Mouse (Mus musculus) limb, embryonic 15.5 days (tissue): ENCODE measurements around the gene Mdm2. TPM values are rescaled to one million over a fixed set of nuclear protein-coding genes. Genes with fewer than 3 reads are reported as not detected.
"Not testable (repeated sequence)": the region's sequence is repeated elsewhere in the genome, so short reads cannot be mapped to it uniquely, and the experiment has no call there.

Source experiments
- ATAC-seq: fragments of 200-750 bp; cut with Nextera tagmentation; 2 replicates; pipeline ENCODE4 v1.8.0; 2017; ENCODE audit warnings: low read depth, moderate TSS enrichment; ENCODE audit not compliant: insufficient number of reproducible peaks, low FRiP score, low TSS enrichment
- H3K27ac ChIP-seq: fragments of 300-500 bp; sonication (generic); 2 replicates; pipeline ENCODE4 v1.5.1; 2015; ENCODE audit warnings: moderate library complexity, mild to moderate bottlenecking, inconsistent platforms
- H3K27me3 ChIP-seq: fragments of 300-500 bp; sonication (generic); 2 replicates; pipeline ENCODE4 v1.6.1; 2015; ENCODE audit warnings: inconsistent platforms
- H3K36me3 ChIP-seq: fragments of 300-500 bp; sonication (generic); 2 replicates; pipeline ENCODE4 v1.6.1; 2015; ENCODE audit warnings: inconsistent platforms
- H3K4me1 ChIP-seq: fragments of 300-500 bp; sonication (generic); 2 replicates; pipeline ENCODE4 v1.6.1; 2015; ENCODE audit warnings: inconsistent platforms
- H3K4me2 ChIP-seq: fragments of 300-500 bp; sonication (generic); 2 replicates; pipeline ENCODE4 v1.6.1; 2015; ENCODE audit warnings: mild to moderate bottlenecking, inconsistent platforms
- H3K4me3 ChIP-seq: fragments of 300-500 bp; sonication (generic); 2 replicates; pipeline ENCODE4 v1.5.1; 2015; ENCODE audit warnings: mild to moderate bottlenecking, inconsistent platforms
- H3K9ac ChIP-seq: fragments of 300-500 bp; sonication (generic); 2 replicates; pipeline ENCODE4 v1.6.1; 2015; ENCODE audit warnings: inconsistent platforms
- H3K9me3 ChIP-seq: fragments of 300-500 bp; sonication (generic); 2 replicates; pipeline ENCODE4 v1.6.1; 2016; ENCODE audit warnings: inconsistent platforms
- WGBS: fragments of 180-500 bp; shearing (Covaris S2); methylation state at CpG from one replicate; pipeline ENCODE4 v1.1.7; 2015; 5-methylcytosine and 5-hydroxymethylcytosine counted together
- polyA plus RNA-seq: library from polyadenylated mRNA; unstranded; fragments of >200 nt; fragmentation: Nextera tagmentation; extraction: Ambion mirVana; gene quantifications from 2 replicates; pipeline ENCODE4 v1.2.1, GENCODE M21; 2015

Mdm2 gene
- polyA plus RNA-seq, 1 experiment from 2014 or later = 40.2 TPM

GRCm38 (mm10) chr10:117715654-117716053 lies 5.1 kb upstream of the Mdm2 start:
- not testable (repeated sequence) for ATAC-seq, H3K9ac ChIP-seq, H3K36me3 ChIP-seq, H3K27me3 ChIP-seq, H3K4me2 ChIP-seq, H3K4me3 ChIP-seq, H3K9me3 ChIP-seq, H3K27ac ChIP-seq
- H3K4me1 ChIP-seq = peaks cover 12% of the 10 kb centered on the region
- WGBS = 92% methylated on average over 1 of the region's 1 CpGs

GRCm38 (mm10) chr10:117714928-117715500 lies 4.5 kb upstream of the Mdm2 start:
- no peak overlapping the region for H3K4me3 ChIP-seq
- H3K4me2 ChIP-seq = no peak overlapping the region
- H3K36me3 ChIP-seq = no peaks in the 10 kb centered on the region
- WGBS = 70% methylated on average over 4 of the region's 4 CpGs
- no peaks in the 10 kb centered on the region for H3K27me3 ChIP-seq
- H3K9me3 ChIP-seq = no peaks in the 10 kb centered on the region
- ATAC-seq = no peak
- no peak overlapping the region for H3K27ac ChIP-seq
- no peak overlapping the region for H3K9ac ChIP-seq
- peaks cover 12% of the 10 kb centered on the region for H3K4me1 ChIP-seq

GRCm38 (mm10) chr10:117714048-117714545 lies 3.5 kb upstream of the Mdm2 start:
- Histone ChIP-seq H3K4me3 (no peak overlapping the region), H3K27ac (no peak overlapping the region), H3K9ac (no peak overlapping the region), H3K4me1 (peaks cover 12% of the 10 kb centered on the region), H3K27me3 (no peaks in the 10 kb centered on the region), H3K9me3 (no peaks in the 10 kb centered on the region), H3K36me3 (no peaks in the 10 kb centered on the region), H3K4me2 (no peak overlapping the region)
- no peak for ATAC-seq
- 85% methylated on average over 3 of the region's 3 CpGs for WGBS

- no peak for ATAC-seq
- H3K9me3 ChIP-seq = no peaks in the 10 kb centered on the region
- no peak overlapping the region for H3K4me2 ChIP-seq
- no peak overlapping the region for H3K9ac ChIP-seq
- no peak overlapping the region for H3K4me3 ChIP-seq
- 88% methylated on average over 8 of the region's 8 CpGs for WGBS
- H3K27ac ChIP-seq = no peak overlapping the region
- no peaks in the 10 kb centered on the region for H3K36me3 ChIP-seq
- peaks cover 14% of the 10 kb centered on the region for H3K4me1 ChIP-seq
- no peaks in the 10 kb centered on the region for H3K27me3 ChIP-seq
These were observed 2.9 kb upstream of the Mdm2 start for GRCm38 (mm10) chr10:117713466-117713865.

GRCm38 (mm10) chr10:117712871-117713270 lies 2.3 kb upstream of the Mdm2 start:
- no peak for ATAC-seq
- peaks cover 12% of the 10 kb centered on the region for H3K4me1 ChIP-seq
- no peaks in the 10 kb centered on the region for H3K9me3 ChIP-seq
- no peak overlapping the region for H3K9ac ChIP-seq
- WGBS = 82% methylated on average over 9 of the region's 9 CpGs
- peaks cover under 1% of the 10 kb centered on the region; the same call in 1 of the 2 replicates for H3K36me3 ChIP-seq
- H3K27me3 ChIP-seq = no peaks in the 10 kb centered on the region
- H3K4me3 ChIP-seq = no peak overlapping the region
- no peak overlapping the region for H3K4me2 ChIP-seq
- no peak overlapping the region for H3K27ac ChIP-seq

GRCm38 (mm10) chr10:117712191-117712754 lies 1.7 kb upstream of the Mdm2 start:
- H3K9me3 ChIP-seq = no peaks in the 10 kb centered on the region
- H3K36me3 ChIP-seq = peaks cover 6% of the 10 kb centered on the region
- WGBS = 89% methylated on average over 9 of the region's 9 CpGs
- no peak overlapping the region for H3K27ac ChIP-seq
- ATAC-seq = no peak
- no peak overlapping the region for H3K9ac ChIP-seq
- no peaks in the 10 kb centered on the region for H3K27me3 ChIP-seq
- no peak overlapping the region for H3K4me3 ChIP-seq
- no peak overlapping the region for H3K4me2 ChIP-seq
- peaks cover 9% of the 10 kb centered on the region; the same call in 1 of the 2 replicates for H3K4me1 ChIP-seq

- H3K4me3 ChIP-seq = peak overlapping the region; percentile 89
- WGBS = 69% methylated on average over 5 of the region's 5 CpGs
- peak overlapping the region; percentile 51 for H3K4me2 ChIP-seq
- peaks cover 9% of the 10 kb centered on the region; the same call in 1 of the 2 replicates for H3K4me1 ChIP-seq
- peaks cover 15% of the 10 kb centered on the region for H3K36me3 ChIP-seq
- no peaks in the 10 kb centered on the region for H3K9me3 ChIP-seq
- H3K27ac ChIP-seq = peak overlapping the region; percentile 98; the same call in 1 of the 2 replicates
- ATAC-seq = no peak
- H3K9ac ChIP-seq = no peak overlapping the region
- no peaks in the 10 kb centered on the region for H3K27me3 ChIP-seq
These were observed 850 bp upstream of the Mdm2 start for GRCm38 (mm10) chr10:117711408-117711807.

- H3K36me3 ChIP-seq = peaks cover 22% of the 10 kb centered on the region
- H3K4me3 ChIP-seq = peak overlapping the region; percentile 89
- peak overlapping the region; percentile 98 for H3K27ac ChIP-seq
- H3K4me1 ChIP-seq = peaks cover 9% of the 10 kb centered on the region; the same call in 1 of the 2 replicates
- H3K9ac ChIP-seq = peak overlapping the region; percentile 100
- H3K4me2 ChIP-seq = peak overlapping the region; percentile 49
- no peaks in the 10 kb centered on the region for H3K27me3 ChIP-seq
- peak; percentile 76 for ATAC-seq
- H3K9me3 ChIP-seq = no peaks in the 10 kb centered on the region
- under 1% methylated on average over 64 of the region's 71 CpGs for WGBS
These were observed 491 bp downstream of the Mdm2 start for GRCm38 (mm10) chr10:117709930-117710603.

- WGBS = 43% methylated on average over 12 of the region's 12 CpGs
- no peaks in the 10 kb centered on the region for H3K27me3 ChIP-seq
- no peaks in the 10 kb centered on the region for H3K9me3 ChIP-seq
- peak overlapping the region; percentile 100; the same call in 1 of the 2 replicates for H3K9ac ChIP-seq
- peak overlapping the region; percentile 89 for H3K4me3 ChIP-seq
- peaks cover 28% of the 10 kb centered on the region for H3K36me3 ChIP-seq
- peak overlapping the region; percentile 49 for H3K4me2 ChIP-seq
- H3K4me1 ChIP-seq = peaks cover 9% of the 10 kb centered on the region; the same call in 1 of the 2 replicates
- peak overlapping the region; percentile 98 for H3K27ac ChIP-seq
- ATAC-seq = no peak
These were observed 1.2 kb downstream of the Mdm2 start for GRCm38 (mm10) chr10:117709326-117709830.

GRCm38 (mm10) chr10:117708856-117709255 lies 1.7 kb downstream of the Mdm2 start:
- Histone ChIP-seq H3K27me3 (no peaks in the 10 kb centered on the region), H3K36me3 (peaks cover 32% of the 10 kb centered on the region), H3K4me2 (peak overlapping the region; percentile 49), H3K9ac (no peak overlapping the region), H3K4me1 (peaks cover 9% of the 10 kb centered on the region; the same call in 1 of the 2 replicates), H3K9me3 (no peaks in the 10 kb centered on the region), H3K4me3 (peak overlapping the region; percentile 89), H3K27ac (no peak overlapping the region)
- WGBS = 76% methylated on average over 9 of the region's 9 CpGs
- no peak for ATAC-seq

- H3K27ac ChIP-seq = no peak overlapping the region
- no peak overlapping the region for H3K4me2 ChIP-seq
- 93% methylated on average over 2 of the region's 2 CpGs for WGBS
- H3K4me3 ChIP-seq = no peak overlapping the region
- no peak for ATAC-seq
- H3K4me1 ChIP-seq = peaks cover 9% of the 10 kb centered on the region; the same call in 1 of the 2 replicates
- H3K27me3 ChIP-seq = no peaks in the 10 kb centered on the region
- no peaks in the 10 kb centered on the region for H3K9me3 ChIP-seq
- no peak overlapping the region for H3K9ac ChIP-seq
- peaks cover 37% of the 10 kb centered on the region for H3K36me3 ChIP-seq
These were observed 2.2 kb downstream of the Mdm2 start for GRCm38 (mm10) chr10:117708376-117708775.
